Mouse (Mus musculus) lung, postnatal 0 days (tissue): ENCODE measurements around the gene Pak1. TPM values are rescaled to one million over a fixed set of nuclear protein-coding genes. Genes with fewer than 3 reads are reported as not detected.
A peak's percentile ranks its signal among the peaks of the same experiment; 100 is the strongest.

ENCODE experiments used
- ATAC-seq: fragments of 200-750 bp; cut with Nextera tagmentation; 2 replicates; pipeline ENCODE4 v1.8.0; 2017; ENCODE audit warnings: moderate library complexity
- DNase-seq: peaks from one replicate; pipeline ENCODE4 v3.0.0-alpha.2; 2016; ENCODE audit warnings: low spot score
- H3K27ac ChIP-seq: fragments of 300-500 bp; sonication (generic); 2 replicates; pipeline ENCODE4 v1.5.1; 2014; ENCODE audit warnings: antibody characterized with exemption, mild to moderate bottlenecking, low read length, mixed read lengths
- H3K27me3 ChIP-seq: fragments of 300-500 bp; sonication (generic); replicated peaks from 2 replicates; pipeline ENCODE4 v1.6.1; 2014; ENCODE audit warnings: low read length, mixed read lengths; ENCODE audit not compliant: insufficient read depth
- H3K36me3 ChIP-seq: fragments of 300-500 bp; sonication (generic); 2 replicates; pipeline ENCODE4 v1.6.1; 2014; ENCODE audit warnings: low read length, mixed read lengths; ENCODE audit not compliant: insufficient read depth
- H3K4me1 ChIP-seq: fragments of 300-500 bp; sonication (generic); 2 replicates; pipeline ENCODE4 v1.6.1; 2014; ENCODE audit warnings: antibody characterized with exemption, low read depth, low read length, mixed read lengths; ENCODE audit not compliant: insufficient read depth
- H3K4me2 ChIP-seq: fragments of 300-500 bp; sonication (generic); replicated peaks from 2 replicates; pipeline ENCODE4 v1.6.1; 2014; ENCODE audit warnings: low read depth, mild to moderate bottlenecking, low read length, moderate library complexity, mixed read lengths
- H3K4me3 ChIP-seq: fragments of 300-500 bp; sonication (generic); 2 replicates; pipeline ENCODE4 v1.5.1; 2014; ENCODE audit warnings: low read depth, low read length
- H3K9ac ChIP-seq: fragments of 300-500 bp; sonication (generic); replicated peaks from 2 replicates; pipeline ENCODE4 v1.6.1; 2014; ENCODE audit warnings: low read depth, mild to moderate bottlenecking
- H3K9me3 ChIP-seq: fragments of 300-500 bp; sonication (generic); 2 replicates; pipeline ENCODE4 v1.6.1; 2016; ENCODE audit warnings: low read length, mixed read lengths
- CTCF ChIP-seq: IDR thresholded peaks from 2 replicates; pipeline ENCODE4 v1.5.1; 2016; ENCODE audit warnings: antibody characterized with exemption, mild to moderate bottlenecking
- EP300 ChIP-seq: IDR thresholded peaks from 2 replicates; pipeline ENCODE4 v1.6.1; 2016; ENCODE audit warnings: antibody characterized with exemption, mild to moderate bottlenecking, control low read depth
- WGBS: fragments of 180-500 bp; shearing (Covaris S2); extraction: QIAGEN DNeasy Blood & Tissue Kit; methylation state at CpG from one replicate; pipeline ENCODE4 v1.1.7; 2014; 5-methylcytosine and 5-hydroxymethylcytosine counted together
- polyA plus RNA-seq: library from polyadenylated mRNA; unstranded; fragments of >200 nt; fragmentation: Nextera tagmentation; extraction: Ambion mirVana; gene quantifications from 2 replicates; pipeline ENCODE4 v1.2.1, GENCODE M21; 2015

Gene Pak1
- polyA plus RNA-seq, 1 experiment from 2014 or later, result 6.9 TPM

DNA sequence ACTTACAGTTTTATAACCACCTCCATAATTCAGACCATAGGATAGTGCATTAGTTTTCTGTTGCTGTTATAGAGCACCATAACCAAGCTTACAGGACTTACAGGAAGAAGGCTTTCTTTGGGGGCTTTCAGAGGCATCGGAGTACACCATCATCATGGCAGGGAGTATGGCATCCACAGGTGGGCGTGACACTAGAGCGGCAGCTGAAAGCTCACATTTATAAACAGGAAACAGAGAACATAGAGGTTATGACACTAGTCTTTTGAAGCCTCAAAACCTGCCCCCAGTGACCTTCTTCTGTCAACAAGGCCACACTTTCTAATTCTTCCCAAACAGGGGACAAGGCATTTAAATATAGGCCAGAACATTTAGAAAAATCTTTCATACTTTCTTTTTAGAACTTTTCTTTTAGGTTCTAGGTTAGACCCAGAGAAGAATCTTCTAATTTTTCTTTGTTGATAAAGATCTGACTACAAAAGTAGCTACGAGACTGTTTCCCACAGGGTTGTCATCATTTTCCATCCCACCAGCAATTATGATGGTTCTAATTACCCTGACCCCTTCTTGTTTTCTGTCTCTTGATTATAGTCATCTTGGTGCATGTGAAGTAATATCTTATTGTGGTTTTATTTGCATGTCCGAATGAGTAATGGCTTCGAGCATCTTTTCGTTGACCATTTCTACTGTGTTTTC, 89.7 kb downstream of the Pak1 start:
- H3K4me1 ChIP-seq, result no peaks in the 10 kb centered on the region
- H3K9me3 ChIP-seq, result no peaks in the 10 kb centered on the region
- no peaks in the 10 kb centered on the region for H3K36me3 ChIP-seq
- no peak overlapping the region for H3K4me2 ChIP-seq
- H3K4me3 ChIP-seq, result no peak overlapping the region
- no peaks in the 10 kb centered on the region for H3K27me3 ChIP-seq
- no peak overlapping the region for H3K9ac ChIP-seq
- no peak for ATAC-seq
- TF ChIP-seq CTCF (no peak), EP300 (no peak)
- H3K27ac ChIP-seq, result no peak overlapping the region
- WGBS, result 71% methylated on average over 7 of the region's 7 CpGs
- no peak for DNase-seq

DNA sequence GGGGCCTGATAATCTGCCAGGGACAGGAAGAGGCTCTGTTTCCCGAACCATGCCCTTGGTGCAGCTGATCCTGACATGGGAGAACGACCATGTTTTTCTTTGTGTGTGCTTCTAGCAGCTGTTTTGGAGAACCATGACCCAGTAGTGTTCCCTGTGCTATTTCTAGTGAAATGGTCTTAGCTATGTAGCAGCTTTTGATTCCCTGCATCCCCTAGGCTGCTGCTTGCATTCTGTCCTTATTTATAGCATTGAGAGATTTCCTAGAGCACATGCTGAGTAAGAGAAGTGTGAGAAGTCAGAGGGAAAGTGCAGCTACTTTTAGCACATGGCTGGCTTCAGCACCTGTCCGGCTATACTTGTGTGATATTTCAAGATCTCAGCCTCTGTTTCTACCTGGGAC, 123.3 kb downstream of the Pak1 start:
- TF ChIP-seq EP300, result no peak
- TF ChIP-seq CTCF, result no peak
- DNase-seq, result no peak
- Histone ChIP-seq H3K4me2 (no peak overlapping the region), H3K4me1 (no peaks in the 10 kb centered on the region), H3K27ac (no peak overlapping the region), H3K36me3 (0 out of 2 replicates have a peak, but pooled peaks cover 3% of the 10 kb centered on the region), H3K4me3 (no peak overlapping the region), H3K9ac (no peak overlapping the region), H3K27me3 (no peaks in the 10 kb centered on the region), H3K9me3 (no peaks in the 10 kb centered on the region)
- no peak for ATAC-seq
- 55% methylated on average over 3 of the region's 3 CpGs for WGBS

DNA sequence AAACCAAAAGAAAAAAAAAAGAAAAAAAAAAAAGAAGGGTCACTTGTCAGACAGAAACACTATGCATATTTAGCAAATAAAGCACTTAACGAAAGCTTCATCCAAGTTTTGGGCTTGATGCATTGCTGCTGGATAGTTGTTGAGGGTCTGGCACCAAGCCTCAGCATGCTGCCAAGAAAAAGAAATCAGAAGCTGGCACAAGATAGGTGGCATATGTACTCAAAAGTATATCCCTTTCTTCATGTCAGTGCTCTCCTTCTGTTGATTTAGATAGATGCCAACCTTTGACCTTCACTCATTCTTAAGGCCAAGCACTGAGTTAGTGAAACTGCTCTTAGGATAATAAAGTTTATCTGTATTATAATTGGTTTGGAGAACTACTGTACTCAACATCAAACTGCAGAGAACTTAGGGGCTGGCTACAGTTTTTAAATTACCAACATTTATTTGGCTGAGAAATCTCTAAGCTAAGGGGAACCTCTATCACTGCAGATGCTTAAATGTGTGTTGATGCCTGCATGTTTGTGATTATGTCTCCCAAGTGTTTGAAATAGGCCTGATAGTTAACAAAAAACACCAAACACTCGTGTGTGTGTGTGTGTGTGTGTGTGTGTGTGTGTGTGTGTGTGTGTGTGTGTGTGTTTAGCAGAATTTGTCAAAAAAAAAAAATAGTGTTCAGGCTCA, 126.6 kb downstream of the Pak1 start:
- Histone ChIP-seq H3K27ac (no peak overlapping the region), H3K9ac (no peak overlapping the region), H3K36me3 (0 out of 2 replicates have a peak, but pooled peaks cover 3% of the 10 kb centered on the region), H3K27me3 (no peaks in the 10 kb centered on the region), H3K9me3 (no peaks in the 10 kb centered on the region), H3K4me3 (no peak overlapping the region), H3K4me2 (no peak overlapping the region), H3K4me1 (no peaks in the 10 kb centered on the region)
- 55% methylated on average over 2 of the region's 2 CpGs for WGBS
- TF ChIP-seq EP300 (no peak), CTCF (no peak)
- ATAC-seq (no peak; the same call in 1 of the 2 replicates), DNase-seq (peak; percentile 34)

DNA sequence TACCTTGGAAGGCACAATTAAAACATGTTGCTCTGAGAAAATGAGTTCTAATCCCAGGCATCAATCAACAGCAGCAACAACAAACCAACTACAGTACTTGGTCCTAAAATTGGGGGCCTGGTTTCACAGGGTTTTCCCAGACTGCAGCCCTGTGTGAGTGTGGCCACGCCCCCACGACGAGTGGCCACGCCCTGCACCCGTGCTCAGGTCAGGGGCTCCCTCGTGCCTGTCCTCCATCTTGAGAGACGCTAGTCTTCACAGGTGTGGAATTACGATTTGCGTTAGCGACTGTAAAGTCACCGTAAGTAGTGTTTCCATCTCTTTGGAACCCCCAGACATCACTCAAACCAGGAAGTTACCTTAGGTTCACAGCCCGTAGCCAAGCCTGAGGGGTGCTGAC, 131.4 kb downstream of the Pak1 start, which contains the start of gene Gdpd4:
Gene Gdpd4 (plus strand): TSS at position 214 of the 400 bp plus-strand sequence.
- DNase-seq (no peak), ATAC-seq (no peak)
- H3K4me1 ChIP-seq, result no peaks in the 10 kb centered on the region
- TF ChIP-seq EP300 (no peak), CTCF (no peak)
- H3K27ac ChIP-seq, result no peak within 1 kb of the TSS
- no peaks in the 10 kb centered on the region for H3K27me3 ChIP-seq
- WGBS, result 77% methylated on average over 12 of the region's 12 CpGs
- no peak within 1 kb of the TSS for H3K9ac ChIP-seq
- no peak within 1 kb of the TSS for H3K4me2 ChIP-seq
- H3K36me3 ChIP-seq, result no peaks in the 10 kb centered on the region
- H3K4me3 ChIP-seq, result no peak within 1 kb of the TSS
- H3K9me3 ChIP-seq, result no peaks in the 10 kb centered on the region

DNA sequence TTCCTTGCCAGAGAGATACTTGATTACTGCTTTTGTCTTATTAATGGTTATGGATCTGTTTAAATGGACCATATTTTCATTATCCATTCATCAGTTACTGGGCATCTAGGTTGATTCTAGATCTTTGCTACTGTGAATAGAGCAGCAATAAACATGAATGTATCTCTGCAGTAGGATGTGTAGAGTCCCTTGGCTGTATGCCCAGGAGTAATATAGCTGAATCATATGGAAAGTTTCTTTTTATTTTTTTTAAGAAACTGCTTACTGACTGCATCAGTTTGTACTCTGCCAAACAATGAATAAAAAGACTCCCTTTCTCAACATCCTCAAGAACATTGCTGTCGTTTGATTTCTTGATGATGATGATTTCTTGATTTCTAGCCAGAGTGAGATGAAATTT, 137.5 kb downstream of the Pak1 start:
- Histone ChIP-seq H3K9ac (no peak overlapping the region), H3K4me3 (no peak overlapping the region), H3K9me3 (no peaks in the 10 kb centered on the region), H3K36me3 (no peaks in the 10 kb centered on the region), H3K27me3 (no peaks in the 10 kb centered on the region), H3K4me2 (no peak overlapping the region), H3K4me1 (no peaks in the 10 kb centered on the region), H3K27ac (no peak overlapping the region)
- DNase-seq (no peak), ATAC-seq (no peak)
- TF ChIP-seq EP300 (no peak), CTCF (no peak)
- WGBS, result 44% methylated on average over 1 of the region's 1 CpGs

DNA sequence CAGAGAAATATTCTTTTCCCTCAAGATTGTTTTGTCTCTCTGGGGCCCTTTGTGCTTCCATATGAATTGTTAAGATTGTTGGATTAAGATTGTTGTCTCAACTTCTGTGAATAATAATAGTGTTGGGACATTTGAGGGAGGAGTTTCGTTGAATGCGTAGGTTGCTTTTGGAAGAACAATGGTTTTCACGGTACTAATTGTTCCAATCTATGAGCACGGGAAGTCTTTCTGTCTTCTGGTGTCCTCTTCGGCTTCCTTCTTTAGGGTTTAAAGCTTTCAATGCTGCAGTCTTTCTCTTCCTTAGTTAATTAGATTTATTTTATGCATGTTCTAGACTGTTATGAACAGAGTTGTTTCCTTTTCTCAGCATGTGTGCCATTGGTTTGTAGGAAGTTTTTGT, 138.6 kb downstream of the Pak1 start:
- Histone ChIP-seq H3K27ac (no peak overlapping the region), H3K9ac (no peak overlapping the region), H3K36me3 (no peaks in the 10 kb centered on the region), H3K4me2 (no peak overlapping the region), H3K27me3 (no peaks in the 10 kb centered on the region), H3K9me3 (no peaks in the 10 kb centered on the region), H3K4me3 (no peak overlapping the region), H3K4me1 (no peaks in the 10 kb centered on the region)
- ATAC-seq (0 out of 2 replicates have a peak, but pooled peaks have one; percentile 9), DNase-seq (peak; percentile 36)
- TF ChIP-seq CTCF, result no peak
- TF ChIP-seq EP300, result peak; percentile 93
- 75% methylated on average over 5 of the region's 5 CpGs for WGBS
